In the genomic region with DNA sequence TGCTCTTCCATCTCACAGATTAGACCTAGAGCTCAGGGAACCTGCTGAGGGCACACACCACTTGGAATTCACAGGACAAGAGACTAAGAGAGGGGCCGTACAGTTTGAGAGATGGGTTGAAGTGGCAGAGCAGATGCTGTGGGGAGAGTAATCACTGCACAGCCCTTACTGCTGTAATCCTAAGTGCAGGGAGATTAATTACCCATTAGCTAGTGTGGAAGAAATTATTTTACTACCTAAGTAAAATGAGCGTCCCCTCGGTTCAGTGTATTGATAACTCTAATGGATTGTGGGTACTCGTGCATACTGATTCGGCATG, we compare ENCODE assay signal across 7 mouse cellular contexts.
"Had no signal": no experiment of that assay in that cellular context is flagged by ENCODE, and none has a peak within 500 bp of the region (broad histone marks: within the 10 kb centered on the region; RNA-seq: fewer than 3 reads in every experiment).

No protein-coding gene starts in this region.

- H3K27me3 ChIP-seq: kidney, embryonic 15.5 days; liver, embryonic 13.5 days; midbrain, embryonic 15.5 days; stomach, embryonic 15.5 days had no signal

- H3K4me2 ChIP-seq: kidney, embryonic 15.5 days; limb, embryonic 13.5 days; liver, embryonic 13.5 days; midbrain, embryonic 11.5 days; midbrain, embryonic 15.5 days; stomach, embryonic 15.5 days had no signal

- H3K9me3 ChIP-seq: kidney, embryonic 15.5 days; limb, embryonic 13.5 days; liver, embryonic 13.5 days; midbrain, embryonic 15.5 days; stomach, embryonic 15.5 days had no signal

- H3K36me3 ChIP-seq: liver, embryonic 13.5 days; stomach, embryonic 15.5 days had no signal

- H3K9ac ChIP-seq: kidney, embryonic 15.5 days; limb, embryonic 13.5 days; liver, embryonic 13.5 days; midbrain, embryonic 15.5 days; stomach, embryonic 15.5 days had no signal

- H3K4me3 ChIP-seq: kidney, embryonic 15.5 days; limb, embryonic 13.5 days; liver, embryonic 13.5 days; midbrain, embryonic 15.5 days; myocyte; stomach, embryonic 15.5 days had no signal

- H3K4me1 ChIP-seq: liver, embryonic 13.5 days; midbrain, embryonic 15.5 days; stomach, embryonic 15.5 days had no signal

- H3K27ac ChIP-seq: kidney, embryonic 15.5 days; limb, embryonic 13.5 days; liver, embryonic 13.5 days; midbrain, embryonic 15.5 days; stomach, embryonic 15.5 days had no signal
